11 mouse cellular contexts compared by ENCODE assay signal in genomic region chr13:56189688-56190087, GRCm38 (mm10). TPM values are rescaled to one million over a fixed set of nuclear protein-coding genes. Genes with fewer than 3 reads are reported as not detected.
DNase-seq lines count a peak whose midpoint lies in the region; TF ChIP-seq lines count a peak whose summit lies in the region.
"Had no signal": no experiment of that assay in that cellular context is flagged by ENCODE, and none has a peak within 500 bp of the region (broad histone marks: within the 10 kb centered on the region; RNA-seq: fewer than 3 reads in every experiment).

No protein-coding gene starts in this region.

- no peaks in the 10 kb centered on the region for H3K36me3 ChIP-seq in E14TG2a.4 (ENCODE audit: insufficient read depth, low read length)
- H3K36me3 ChIP-seq: embryonic facial prominence, embryonic 10.5 days had no signal

- TF ChIP-seq CTCF in layer of hippocampus, adult 2 months (conservative IDR thresholded peaks at IDR 0.05), result peak; percentile 58
- TF ChIP-seq CTCF in E14TG2a.4 (conservative IDR thresholded peaks at IDR 0.05; ENCODE audit: low read length), result peak; percentile 68

- peaks cover 13% of the 10 kb centered on the region for H3K4me1 ChIP-seq in E14TG2a.4 (replicated peaks; ENCODE audit: low read depth, low read length)
- H3K4me1 ChIP-seq: embryonic facial prominence, embryonic 10.5 days; forebrain, embryonic 13.5 days had no signal

- H3K27ac ChIP-seq in layer of hippocampus, adult 2 months, result no peak overlapping the region
- H3K27ac ChIP-seq: embryonic facial prominence, embryonic 10.5 days; forebrain, embryonic 13.5 days; hindbrain, embryonic 14.5 days; macrophage had no signal

- no peak for DNase-seq in layer of hippocampus, adult 2 months (ENCODE audit: low spot score in 2 of 2)
- no peak for DNase-seq in layer of hippocampus, postnatal 36 days
- peak; percentile 34 for DNase-seq in A20 (ENCODE audit: low read depth, low spot score)
- peak; percentile 54 for DNase-seq in naive thymus-derived CD4-positive, alpha-beta T cell, adult 2 months (ENCODE audit: low read depth)
- no peak for DNase-seq in gastrocnemius, postnatal 10 days
- no peak for DNase-seq in adrenal gland, adult 8-10 months

- peaks cover 25% of the 10 kb centered on the region for H3K9me3 ChIP-seq in E14TG2a.4 (ENCODE audit: low read length)
- H3K9me3 ChIP-seq: embryonic facial prominence, embryonic 10.5 days had no signal

- no peaks in the 10 kb centered on the region for H3K27me3 ChIP-seq in E14TG2a.4 (ENCODE audit: insufficient read depth, low read length)
- H3K27me3 ChIP-seq: forebrain, embryonic 13.5 days had no signal

- no peak overlapping the region for H3K4me3 ChIP-seq in layer of hippocampus, adult 2 months
- no peak overlapping the region for H3K4me3 ChIP-seq in E14TG2a.4 (replicated peaks; ENCODE audit: low read length)
- H3K4me3 ChIP-seq: embryonic facial prominence, embryonic 10.5 days; forebrain, embryonic 13.5 days had no signal

RNA-seq across cellular contexts. Expression of gene Tifab, which starts 11.0 kb away (rescaled TPM):
- 1 to 10 TPM; 1.7 to 1.8 TPM for total RNA-seq in layer of hippocampus, adult 2 months (2021)
- total RNA-seq in layer of hippocampus, postnatal 36 days (2021), result 1 to 10 TPM; 1.6 TPM
- total RNA-seq in gastrocnemius, postnatal 10 days (2021), result 1 to 10 TPM in 1 of 2 experiments, under 1 TPM in 1; 0.45 to 1.2 TPM
- 1 to 10 TPM; 1.9 to 5.3 (median 4.4) TPM for total RNA-seq in adrenal gland, adult 8-10 months (2022)

RNA-seq across cellular contexts. Expression of gene H2afy, which starts 53.5 kb away (rescaled TPM):
- total RNA-seq in layer of hippocampus, adult 2 months (2021), result 100 to 1,000 TPM; 118 to 122 TPM
- total RNA-seq in layer of hippocampus, postnatal 36 days (2021), result 100 to 1,000 TPM; 120 to 128 TPM
- total RNA-seq in gastrocnemius, postnatal 10 days (2021), result 10 to 100 TPM; 68.3 to 81.6 TPM
- total RNA-seq in adrenal gland, adult 8-10 months (2022), result 100 to 1,000 TPM; 130 to 162 (median 139) TPM

Comparison
In these comparisons a context has a peak if more than half of its experiments do, and no peak if none do; other contexts are left out.
1. DNase-seq: peak in A20 (single experiment) and naive thymus-derived CD4-positive, alpha-beta T cell, adult 2 months (single experiment); none in layer of hippocampus, adult 2 months (0 of 2), layer of hippocampus, postnatal 36 days (0 of 2), gastrocnemius, postnatal 10 days (single experiment) and adrenal gland, adult 8-10 months (single experiment).